Mouse (Mus musculus) ES-Bruce4 (cell line): ENCODE results near the gene BC035947.

ENCODE experiments used
- CTCF ChIP-seq: IDR thresholded peaks from one replicate; pipeline ENCODE4 v1.8.1; 2011; ENCODE audit warnings: low read depth, low read length
- EP300 ChIP-seq: IDR thresholded peaks from 2 replicates; pipeline ENCODE4 v1.6.1; 2011; ENCODE audit warnings: low read depth, low read length; ENCODE audit not compliant: insufficient read depth
- POLR2A ChIP-seq: IDR thresholded peaks from one replicate; pipeline ENCODE4 v1.8.1; 2011; ENCODE audit warnings: low read length; ENCODE audit not compliant: insufficient read depth

DNA sequence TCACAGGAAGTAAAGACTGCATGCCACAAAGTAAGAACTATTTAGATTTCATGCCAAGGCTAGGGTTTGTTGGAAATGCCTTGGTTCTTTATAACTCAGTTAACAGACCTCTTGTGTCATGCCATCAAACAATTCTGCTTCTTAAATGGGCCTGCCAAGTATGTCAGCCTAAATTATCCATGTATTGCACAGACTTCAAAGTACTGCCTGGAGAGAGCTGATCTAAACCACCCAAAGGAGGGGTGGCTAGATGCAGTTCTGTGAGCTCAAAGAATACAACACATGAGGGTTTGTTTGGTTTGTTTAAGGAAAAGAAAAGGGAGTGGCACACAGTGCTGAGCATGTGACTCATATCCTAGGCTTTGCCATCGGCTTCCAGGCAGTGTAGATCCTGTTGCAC lies 63.9 kb downstream of the BC035947 start:
- TF ChIP-seq POLR2A, result no peak
- no peak for TF ChIP-seq EP300
- no peak for TF ChIP-seq CTCF
